Mouse (Mus musculus): ENCODE data around the gene Fryl.
A peak's percentile ranks its signal among the peaks of the same experiment; 100 is the strongest.

Fryl gene

GRCm38 (mm10) chr5:73156226-73156926 is 100.0 kb downstream of the Fryl start:
- DNase-seq = peak in 1 of 2 experiments; percentile 42

GRCm38 (mm10) chr5:73153802-73154465 is 102.5 kb downstream of the Fryl start:
- DNase-seq = no peak

- DNase-seq = no peak
Measured at GRCm38 (mm10) chr5:73152206-73152605, 104.2 kb downstream of the Fryl start.

GRCm38 (mm10) chr5:73150877-73151445 is 105.5 kb downstream of the Fryl start:
- no peak for DNase-seq

- DNase-seq = no peak
Measured at GRCm38 (mm10) chr5:73144987-73145386, 111.4 kb downstream of the Fryl start.

GRCm38 (mm10) chr5:73141712-73142111 is 114.7 kb downstream of the Fryl start:
- no peak for DNase-seq

GRCm38 (mm10) chr5:73141161-73141560 is 115.3 kb downstream of the Fryl start:
- DNase-seq = no peak

- no peak for DNase-seq
Measured at GRCm38 (mm10) chr5:73137561-73137960, 118.9 kb downstream of the Fryl start.

- DNase-seq = no peak
Measured at GRCm38 (mm10) chr5:73135959-73136358, 120.5 kb downstream of the Fryl start.

GRCm38 (mm10) chr5:73135131-73135530 is 121.3 kb downstream of the Fryl start:
- no peak for DNase-seq

- peak; percentile 51 to 54 for DNase-seq
Measured at GRCm38 (mm10) chr5:73133833-73134185, 122.6 kb downstream of the Fryl start.

- DNase-seq = no peak
Measured at GRCm38 (mm10) chr5:73132998-73133832, 123.2 kb downstream of the Fryl start.

GRCm38 (mm10) chr5:73130984-73131383 is 125.4 kb downstream of the Fryl start:
- DNase-seq = peak; percentile 27 to 34

GRCm38 (mm10) chr5:73129871-73130270 is 126.5 kb downstream of the Fryl start:
- DNase-seq = peak; percentile 18 to 34

- DNase-seq = peak; percentile 25 to 61
Measured at GRCm38 (mm10) chr5:73119969-73120725, 136.3 kb downstream of the Fryl start.

GRCm38 (mm10) chr5:73119524-73119923 is 136.9 kb downstream of the Fryl start:
- DNase-seq = no peak

GRCm38 (mm10) chr5:73118786-73119185 is 137.6 kb downstream of the Fryl start:
- DNase-seq = peak; percentile 44 to 51

GRCm38 (mm10) chr5:73114878-73115277 is 141.5 kb downstream of the Fryl start:
- no peak for DNase-seq

GRCm38 (mm10) chr5:73112331-73112730 is 144.1 kb downstream of the Fryl start:
- no peak for DNase-seq

- DNase-seq = no peak
Measured at GRCm38 (mm10) chr5:73103657-73104056, 152.8 kb downstream of the Fryl start.

- no peak for DNase-seq
Measured at GRCm38 (mm10) chr5:73102342-73102989, 154.0 kb downstream of the Fryl start.

GRCm38 (mm10) chr5:73092236-73092635 is 164.2 kb downstream of the Fryl start:
- DNase-seq = no peak
